10 mouse cellular contexts compared by ENCODE assay signal in the genomic region with DNA sequence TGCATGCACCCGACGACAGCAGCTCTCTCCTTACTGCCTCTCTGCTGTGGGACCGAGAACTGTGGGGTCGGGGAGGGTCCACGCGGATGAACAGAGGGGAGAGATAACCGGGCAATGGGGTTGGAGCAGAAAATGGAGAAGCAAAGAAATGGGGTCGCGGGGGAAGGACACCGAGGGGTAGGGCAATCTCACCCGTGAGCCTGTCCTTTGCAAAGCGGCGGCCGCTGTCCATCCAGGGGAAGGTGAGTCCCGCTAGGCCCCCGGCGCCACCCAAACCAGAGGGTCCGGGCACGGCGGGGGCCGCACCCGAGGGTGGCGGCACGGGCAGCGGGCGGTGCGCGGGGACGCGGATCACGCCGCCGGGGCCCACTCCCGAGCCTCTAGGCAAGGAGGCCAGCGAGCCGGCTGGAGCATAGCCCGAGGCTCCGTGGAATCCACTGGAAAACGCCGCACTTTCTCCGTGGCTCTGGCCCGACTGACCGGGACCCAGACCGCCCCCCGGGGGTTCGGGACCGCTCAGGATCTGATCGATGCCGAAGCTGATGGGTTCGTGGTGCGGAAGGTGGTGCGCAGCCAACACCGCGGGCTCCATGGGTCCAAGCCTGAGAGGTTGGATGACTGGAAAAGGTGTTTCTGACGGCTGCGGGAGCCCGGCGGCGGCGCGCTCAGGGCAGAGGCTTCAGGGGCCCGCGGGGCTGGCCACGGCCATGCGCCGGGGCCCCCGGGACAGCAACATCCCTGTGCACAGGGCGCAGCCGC. TPM values are rescaled to one million over a fixed set of nuclear protein-coding genes. Genes with fewer than 3 reads are reported as not detected.
DNase-seq lines count a peak whose midpoint lies in the region; ATAC-seq lines count a peak whose summit lies in the region.
"Had no signal": no experiment of that assay in that cellular context is flagged by ENCODE, and none has a peak within 500 bp of the region (broad histone marks: within the 10 kb centered on the region; RNA-seq: fewer than 3 reads in every experiment).

No protein-coding gene starts in this region.

- no peak for ATAC-seq in cerebellum, adult (ENCODE audit: insufficient number of reproducible peaks, low FRiP score, low TSS enrichment)
- ATAC-seq in megakaryocyte, adult 5-6 weeks (ENCODE audit: poor library complexity, severe bottlenecking), result no peak
- ATAC-seq in limb, embryonic 13.5 days (ENCODE audit: low FRiP score, low read depth), result no peak
- ATAC-seq in stomach, embryonic 15.5 days (ENCODE audit: insufficient read depth, low FRiP score, low read depth), result no peak

- 0 out of 2 replicates have a peak overlapping the region, but pooled peaks have one; percentile 25 for H3K9ac ChIP-seq in limb, embryonic 13.5 days
- H3K9ac ChIP-seq in stomach, embryonic 15.5 days, result no peak overlapping the region

- peaks cover 95% of the 10 kb centered on the region for H3K27me3 ChIP-seq in megakaryocyte, embryonic 14.5 days (replicated peaks)
- H3K27me3 ChIP-seq in limb, embryonic 13.5 days, result peaks cover 99% of the 10 kb centered on the region
- H3K27me3 ChIP-seq in stomach, embryonic 15.5 days (replicated peaks), result peaks cover 93% of the 10 kb centered on the region

- H3K4me1 ChIP-seq in megakaryocyte, embryonic 14.5 days, result peaks cover 53% of the 10 kb centered on the region
- H3K4me1 ChIP-seq in limb, embryonic 13.5 days, result peaks cover 24% of the 10 kb centered on the region
- peaks cover 28% of the 10 kb centered on the region for H3K4me1 ChIP-seq in stomach, embryonic 15.5 days

- peak; percentile 38 to 43 for DNase-seq in cerebellum, postnatal 14 days
- DNase-seq in thymus, postnatal 25 days, result no peak
- no peak for DNase-seq in retina, postnatal 1 day

- H3K9me3 ChIP-seq in megakaryocyte, embryonic 14.5 days, result no peaks in the 10 kb centered on the region
- no peaks in the 10 kb centered on the region for H3K9me3 ChIP-seq in limb, embryonic 13.5 days
- H3K9me3 ChIP-seq in stomach, embryonic 15.5 days, result no peaks in the 10 kb centered on the region

- under 1% methylated on average over 62 of the region's 69 CpGs for WGBS in limb, embryonic 13.5 days
- WGBS in stomach, embryonic 15.5 days, result 2% methylated on average over 69 of the region's 69 CpGs

- peak overlapping the region; percentile 54 for H3K4me2 ChIP-seq in limb, embryonic 13.5 days (replicated peaks)
- H3K4me2 ChIP-seq in stomach, embryonic 15.5 days, result peak overlapping the region; percentile 56

- peak overlapping the region; percentile 88 for H3K4me3 ChIP-seq in megakaryocyte, embryonic 14.5 days (replicated peaks)
- peak overlapping the region; percentile 31 for H3K4me3 ChIP-seq in limb, embryonic 13.5 days
- H3K4me3 ChIP-seq in stomach, embryonic 15.5 days (replicated peaks), result peak overlapping the region; percentile 28

- H3K36me3 ChIP-seq in megakaryocyte, embryonic 14.5 days (replicated peaks; ENCODE audit: low read length), result peaks cover 15% of the 10 kb centered on the region
- no peaks in the 10 kb centered on the region for H3K36me3 ChIP-seq in limb, embryonic 13.5 days
- H3K36me3 ChIP-seq in stomach, embryonic 15.5 days, result no peaks in the 10 kb centered on the region

- H3K27ac ChIP-seq in limb, embryonic 13.5 days, result no peak overlapping the region
- H3K27ac ChIP-seq in stomach, embryonic 15.5 days, result no peak overlapping the region

RNA-seq across cellular contexts. Expression of a gene that starts 0.4 kb away (rescaled TPM):
- polyA plus RNA-seq in megakaryocyte, embryonic 14.5 days (2012; ENCODE audit: insufficient read depth, low replicate concordance), result not detected in 2 replicates
- total RNA-seq in megakaryocyte, adult 5-6 weeks (2015), result not detected in 2 replicates
- not detected in 2 replicates for total RNA-seq in megakaryocyte, adult 5-6 weeks (2017)
- not detected in 2 replicates for polyA plus RNA-seq in limb, embryonic 13.5 days (2015; fragmentation: Nextera tagmentation; extraction: Ambion mirVana)
- 7.5 and 9.3 TPM in 2 replicates for polyA plus RNA-seq in stomach, embryonic 15.5 days (2015; fragmentation: Nextera tagmentation; extraction: Ambion mirVana)
- total RNA-seq: heart, postnatal 10 days; neutrophil, adult 5-6 weeks had no signal

RNA-seq across cellular contexts. Expression of a gene that starts 8.0 kb away (rescaled TPM):
- polyA plus RNA-seq in megakaryocyte, embryonic 14.5 days (2012; ENCODE audit: insufficient read depth, low replicate concordance), result 6.8 and 7.3 TPM in 2 replicates
- total RNA-seq in megakaryocyte, adult 5-6 weeks (2015), result 28.9 and 37.5 TPM in 2 replicates
- total RNA-seq in megakaryocyte, adult 5-6 weeks (2017), result 10.5 and 16.6 TPM in 2 replicates
- polyA plus RNA-seq in limb, embryonic 13.5 days (2015; fragmentation: Nextera tagmentation; extraction: Ambion mirVana), result 40.3 and 41.3 TPM in 2 replicates
- polyA plus RNA-seq in stomach, embryonic 15.5 days (2015; fragmentation: Nextera tagmentation; extraction: Ambion mirVana), result 29.6 and 34.6 TPM in 2 replicates

RNA-seq across cellular contexts. Expression of a gene that starts 12.0 kb away (rescaled TPM):
- 0.22 TPM in 1 of 2 replicates, not detected in the other for polyA plus RNA-seq in megakaryocyte, embryonic 14.5 days (2012; ENCODE audit: insufficient read depth, low replicate concordance)
- 2.2 and 2.3 TPM in 2 replicates for total RNA-seq in megakaryocyte, adult 5-6 weeks (2015)
- total RNA-seq in megakaryocyte, adult 5-6 weeks (2017), result 0.62 and 1.2 TPM in 2 replicates
- polyA plus RNA-seq in limb, embryonic 13.5 days (2015; fragmentation: Nextera tagmentation; extraction: Ambion mirVana), result 0.64 and 0.87 TPM in 2 replicates
- polyA plus RNA-seq in stomach, embryonic 15.5 days (2015; fragmentation: Nextera tagmentation; extraction: Ambion mirVana), result 5.4 and 7.1 TPM in 2 replicates

RNA-seq across cellular contexts. Expression of a gene that starts 14.6 kb away (rescaled TPM):
- 27.7 and 49.5 TPM in 2 replicates for polyA plus RNA-seq in megakaryocyte, embryonic 14.5 days (2012; ENCODE audit: insufficient read depth, low replicate concordance)
- total RNA-seq in megakaryocyte, adult 5-6 weeks (2015), result 53.9 and 55.6 TPM in 2 replicates
- total RNA-seq in megakaryocyte, adult 5-6 weeks (2017), result 34.1 and 41.4 TPM in 2 replicates
- 78.4 and 82.4 TPM in 2 replicates for polyA plus RNA-seq in limb, embryonic 13.5 days (2015; fragmentation: Nextera tagmentation; extraction: Ambion mirVana)
- polyA plus RNA-seq in stomach, embryonic 15.5 days (2015; fragmentation: Nextera tagmentation; extraction: Ambion mirVana), result 86.6 and 94.1 TPM in 2 replicates

RNA-seq across cellular contexts. Expression of a gene that starts 15.3 kb away (rescaled TPM):
- polyA plus RNA-seq in megakaryocyte, embryonic 14.5 days (2012; ENCODE audit: insufficient read depth, low replicate concordance), result 1,695 and 4,915 TPM in 2 replicates
- 156 and 191 TPM in 2 replicates for total RNA-seq in megakaryocyte, adult 5-6 weeks (2015)
- total RNA-seq in megakaryocyte, adult 5-6 weeks (2017), result 143 and 168 TPM in 2 replicates
- 168 and 181 TPM in 2 replicates for polyA plus RNA-seq in limb, embryonic 13.5 days (2015; fragmentation: Nextera tagmentation; extraction: Ambion mirVana)
- 211 and 212 TPM in 2 replicates for polyA plus RNA-seq in stomach, embryonic 15.5 days (2015; fragmentation: Nextera tagmentation; extraction: Ambion mirVana)

Comparison
In these comparisons a context has a peak if more than half of its experiments do, and no peak if none do; other contexts are left out.
1. DNase-seq: peak in cerebellum, postnatal 14 days (2 of 2); none in thymus, postnatal 25 days (single experiment) and retina, postnatal 1 day (single experiment).
2. H3K4me3 ChIP-seq: peak in every context shown above with its lines; median percentile 88 in megakaryocyte, embryonic 14.5 days; 31 in limb, embryonic 13.5 days; 28 in stomach, embryonic 15.5 days.